Mouse (Mus musculus) stomach, postnatal 0 days (tissue): Measurements from ENCODE around the gene Ptprn2.

Experiments used
- CTCF ChIP-seq: IDR thresholded peaks from 2 replicates; pipeline ENCODE4 v1.5.1; 2016; ENCODE audit warnings: antibody characterized with exemption, low read depth, mild to moderate bottlenecking, moderate library complexity
- EP300 ChIP-seq: optimal IDR thresholded peaks from 2 replicates; pipeline ENCODE3; 2016; ENCODE audit warnings: antibody characterized with exemption

- TF ChIP-seq CTCF (no peak), EP300 (no peak)
These were observed 751.5 kb downstream of the Ptprn2 start for GRCm38 (mm10) chr12:117236981-117237380.
